Mouse (Mus musculus) E14TG2a.4 (cell line): ENCODE measurements around the gene Top1.

ENCODE experiments used
- CTCF ChIP-seq: conservative IDR thresholded peaks from 2 replicates; pipeline ENCODE4 v1.5.1; 2014; ENCODE audit warnings: low read length
- NANOG ChIP-seq: IDR thresholded peaks from 2 replicates; pipeline ENCODE4 v1.6.1; 2014; ENCODE audit warnings: borderline replicate concordance, low read length, mixed read lengths

DNA sequence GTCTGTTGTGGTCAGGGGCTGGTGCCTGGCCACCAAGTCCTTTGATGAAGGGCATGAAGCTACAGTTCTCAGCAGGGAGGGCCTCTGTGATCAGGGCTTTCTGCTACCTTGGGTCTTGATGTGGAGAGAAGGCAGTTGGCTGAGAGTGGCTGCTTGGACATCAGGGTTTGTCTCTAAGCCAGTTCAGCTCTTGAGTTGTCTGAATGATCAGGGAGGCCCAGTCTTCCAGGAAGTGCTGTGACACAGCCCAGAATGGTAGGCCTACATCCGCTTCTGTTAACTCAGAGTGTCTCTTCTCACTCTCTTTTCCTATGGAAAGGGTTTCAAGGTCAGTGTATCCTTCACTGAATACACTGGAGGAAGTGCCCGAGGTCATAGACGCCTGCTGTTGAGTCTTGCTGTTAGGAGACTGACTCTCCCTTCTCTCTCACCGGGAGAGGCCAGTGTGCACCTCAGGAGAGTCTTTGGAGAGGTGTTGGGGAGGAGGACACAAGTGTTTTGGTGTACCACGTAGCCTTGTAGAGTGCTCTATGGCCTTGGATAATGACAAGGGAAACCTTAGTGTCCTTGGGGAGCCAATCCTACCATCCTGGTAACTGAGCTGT lies 90.1 kb downstream of the Top1 start:
- TF ChIP-seq CTCF (no peak), NANOG (no peak; the same call in 1 of the 2 replicates)
